Mouse (Mus musculus): ENCODE data around the gene Nfkbiz. TPM values are rescaled to one million over a fixed set of nuclear protein-coding genes. Genes with fewer than 3 reads are reported as not detected.

Gene Nfkbiz
- polyA plus RNA-seq, 1 experiment from 2014 or later: 4.2 TPM

GRCm38 (mm10) chr16:55816202-55816941, 22.3 kb downstream of the Nfkbiz start:
- H3K36me3 ChIP-seq: peaks cover 56% of the 10 kb centered on the region
- no peaks in the 10 kb centered on the region for H3K9me3 ChIP-seq
- H3K9ac ChIP-seq: no peak overlapping the region
- no peak overlapping the region for H3K27ac ChIP-seq
- no peak for ATAC-seq (ENCODE audit: insufficient number of reproducible peaks, insufficient read depth, low FRiP score, low TSS enrichment)
- H3K27me3 ChIP-seq: no peaks in the 10 kb centered on the region
- peaks cover 10% of the 10 kb centered on the region; the same call in 1 of the 2 replicates for H3K4me1 ChIP-seq
- no peak overlapping the region for H3K4me2 ChIP-seq (replicated peaks)
- no peak overlapping the region for H3K4me3 ChIP-seq
- 94% methylated on average over 13 of the region's 13 CpGs for WGBS

- Histone ChIP-seq H3K4me3 (no peak overlapping the region), H3K9me3 (no peaks in the 10 kb centered on the region), H3K9ac (no peak overlapping the region), H3K4me1 (peaks cover 10% of the 10 kb centered on the region; the same call in 1 of the 2 replicates), H3K36me3 (peaks cover 60% of the 10 kb centered on the region), H3K27me3 (no peaks in the 10 kb centered on the region), H3K4me2 (replicated peaks) (no peak overlapping the region), H3K27ac (no peak overlapping the region)
- 86% methylated on average over 14 of the region's 14 CpGs for whole genome bisulfite sequencing
- no peak for ATAC-seq (ENCODE audit: insufficient number of reproducible peaks, insufficient read depth, low FRiP score, low TSS enrichment)
Observed at GRCm38 (mm10) chr16:55815466-55815865, 23.2 kb downstream of the Nfkbiz start.

- peaks cover 9% of the 10 kb centered on the region; the same call in 1 of the 2 replicates for H3K4me1 ChIP-seq
- no peak overlapping the region for H3K4me3 ChIP-seq
- H3K9me3 ChIP-seq: no peaks in the 10 kb centered on the region
- H3K27ac ChIP-seq: no peak overlapping the region
- ATAC-seq (ENCODE audit: insufficient number of reproducible peaks, insufficient read depth, low FRiP score, low TSS enrichment): no peak
- H3K4me2 ChIP-seq (replicated peaks): no peak overlapping the region
- H3K27me3 ChIP-seq: no peaks in the 10 kb centered on the region
- H3K9ac ChIP-seq: no peak overlapping the region
- peaks cover 66% of the 10 kb centered on the region for H3K36me3 ChIP-seq
- WGBS: 93% methylated on average over 6 of the region's 6 CpGs
Observed at GRCm38 (mm10) chr16:55814686-55815085, 24.0 kb downstream of the Nfkbiz start.

GRCm38 (mm10) chr16:55813916-55814315, 24.8 kb downstream of the Nfkbiz start:
- no peak for ATAC-seq (ENCODE audit: insufficient number of reproducible peaks, insufficient read depth, low FRiP score, low TSS enrichment)
- Histone ChIP-seq H3K9me3 (no peaks in the 10 kb centered on the region), H3K36me3 (peaks cover 66% of the 10 kb centered on the region), H3K9ac (no peak overlapping the region), H3K27ac (no peak overlapping the region), H3K4me1 (0 out of 2 replicates have a peak, but pooled peaks cover 1% of the 10 kb centered on the region), H3K27me3 (no peaks in the 10 kb centered on the region), H3K4me3 (no peak overlapping the region), H3K4me2 (replicated peaks) (no peak overlapping the region)
- 71% methylated on average over 15 of the region's 15 CpGs for WGBS

- Histone ChIP-seq H3K27ac (no peak overlapping the region), H3K4me1 (peaks cover 2% of the 10 kb centered on the region; the same call in 1 of the 2 replicates), H3K9me3 (no peaks in the 10 kb centered on the region), H3K27me3 (no peaks in the 10 kb centered on the region), H3K36me3 (peaks cover 49% of the 10 kb centered on the region), H3K4me3 (no peak overlapping the region), H3K4me2 (replicated peaks) (no peak overlapping the region), H3K9ac (no peak overlapping the region)
- WGBS: 89% methylated on average over 6 of the region's 6 CpGs
- no peak for ATAC-seq (ENCODE audit: insufficient number of reproducible peaks, insufficient read depth, low FRiP score, low TSS enrichment)
Observed at GRCm38 (mm10) chr16:55811792-55812191, 26.9 kb downstream of the Nfkbiz start.

- Histone ChIP-seq H3K9me3 (no peaks in the 10 kb centered on the region), H3K9ac (no peak overlapping the region), H3K4me1 (peaks cover 2% of the 10 kb centered on the region; the same call in 1 of the 2 replicates), H3K4me2 (replicated peaks) (no peak overlapping the region), H3K27ac (no peak overlapping the region), H3K27me3 (no peaks in the 10 kb centered on the region), H3K4me3 (no peak overlapping the region), H3K36me3 (peaks cover 32% of the 10 kb centered on the region)
- 92% methylated on average over 9 of the region's 9 CpGs for WGBS
- no peak for ATAC-seq (ENCODE audit: insufficient number of reproducible peaks, insufficient read depth, low FRiP score, low TSS enrichment)
Observed at GRCm38 (mm10) chr16:55809779-55810514, 28.8 kb downstream of the Nfkbiz start.

- no peaks in the 10 kb centered on the region for H3K27me3 ChIP-seq
- WGBS: 94% methylated on average over 6 of the region's 6 CpGs
Observed at GRCm38 (mm10) chr16:55809345-55809744, 29.4 kb downstream of the Nfkbiz start.

GRCm38 (mm10) chr16:55807505-55807932, 31.2 kb downstream of the Nfkbiz start:
- no peak for ATAC-seq (ENCODE audit: insufficient number of reproducible peaks, insufficient read depth, low FRiP score, low TSS enrichment)

More at GRCm38 (mm10) chr16:55809345-55809744, 29.4 kb downstream of the Nfkbiz start:
- no peak overlapping the region for H3K4me2 ChIP-seq (replicated peaks)
- ATAC-seq (ENCODE audit: insufficient number of reproducible peaks, insufficient read depth, low FRiP score, low TSS enrichment): no peak
- no peak overlapping the region for H3K4me3 ChIP-seq
- no peaks in the 10 kb centered on the region for H3K9me3 ChIP-seq
- peaks cover 2% of the 10 kb centered on the region; the same call in 1 of the 2 replicates for H3K4me1 ChIP-seq
- H3K9ac ChIP-seq: no peak overlapping the region
- H3K27ac ChIP-seq: no peak overlapping the region
- peaks cover 26% of the 10 kb centered on the region for H3K36me3 ChIP-seq

GRCm38 (mm10) chr16:55804799-55805198, 33.9 kb downstream of the Nfkbiz start:
- H3K4me3 ChIP-seq: no peak overlapping the region
- no peaks in the 10 kb centered on the region for H3K36me3 ChIP-seq
- 89% methylated on average over 1 of the region's 1 CpGs for WGBS
- H3K4me1 ChIP-seq: peaks cover 2% of the 10 kb centered on the region; the same call in 1 of the 2 replicates
- H3K9ac ChIP-seq: no peak overlapping the region
- H3K27me3 ChIP-seq: no peaks in the 10 kb centered on the region
- no peak overlapping the region for H3K4me2 ChIP-seq (replicated peaks)
- H3K27ac ChIP-seq: no peak overlapping the region
- no peak for ATAC-seq (ENCODE audit: insufficient number of reproducible peaks, insufficient read depth, low FRiP score, low TSS enrichment)
- no peaks in the 10 kb centered on the region for H3K9me3 ChIP-seq

More at GRCm38 (mm10) chr16:55807505-55807932, 31.2 kb downstream of the Nfkbiz start:
- 21% methylated on average over 6 of the region's 6 CpGs for WGBS
- Histone ChIP-seq H3K27ac (no peak overlapping the region), H3K4me3 (no peak overlapping the region), H3K4me1 (peaks cover 2% of the 10 kb centered on the region; the same call in 1 of the 2 replicates), H3K4me2 (replicated peaks) (no peak overlapping the region), H3K27me3 (no peaks in the 10 kb centered on the region), H3K9me3 (no peaks in the 10 kb centered on the region), H3K36me3 (peaks cover 11% of the 10 kb centered on the region; the same call in 1 of the 2 replicates), H3K9ac (no peak overlapping the region)

- H3K9ac ChIP-seq: no peak overlapping the region
- ATAC-seq (ENCODE audit: insufficient number of reproducible peaks, insufficient read depth, low FRiP score, low TSS enrichment): no peak
- H3K27ac ChIP-seq: no peak overlapping the region
- no peaks in the 10 kb centered on the region for H3K36me3 ChIP-seq
- no peaks in the 10 kb centered on the region for H3K27me3 ChIP-seq
- H3K4me2 ChIP-seq (replicated peaks): no peak overlapping the region
- H3K9me3 ChIP-seq: no peaks in the 10 kb centered on the region
- no peak overlapping the region for H3K4me3 ChIP-seq
- 94% methylated on average over 1 of the region's 1 CpGs for WGBS
- H3K4me1 ChIP-seq: no peaks in the 10 kb centered on the region
Observed at GRCm38 (mm10) chr16:55801629-55802028, 37.1 kb downstream of the Nfkbiz start.

- Histone ChIP-seq H3K9me3 (no peaks in the 10 kb centered on the region), H3K36me3 (no peaks in the 10 kb centered on the region), H3K4me3 (no peak overlapping the region), H3K9ac (no peak overlapping the region), H3K27ac (no peak overlapping the region), H3K27me3 (no peaks in the 10 kb centered on the region), H3K4me2 (replicated peaks) (no peak overlapping the region), H3K4me1 (no peaks in the 10 kb centered on the region)
- 85% methylated on average over 7 of the region's 7 CpGs for WGBS
- ATAC-seq (ENCODE audit: insufficient number of reproducible peaks, insufficient read depth, low FRiP score, low TSS enrichment): no peak
Observed at GRCm38 (mm10) chr16:55798845-55799244, 39.9 kb downstream of the Nfkbiz start.

- Histone ChIP-seq H3K9me3 (no peaks in the 10 kb centered on the region), H3K4me2 (replicated peaks) (no peak overlapping the region), H3K27me3 (no peaks in the 10 kb centered on the region), H3K36me3 (no peaks in the 10 kb centered on the region), H3K27ac (no peak overlapping the region), H3K9ac (no peak overlapping the region), H3K4me1 (no peaks in the 10 kb centered on the region), H3K4me3 (no peak overlapping the region)
- no peak for ATAC-seq (ENCODE audit: insufficient number of reproducible peaks, insufficient read depth, low FRiP score, low TSS enrichment)
- 84% methylated on average over 7 of the region's 7 CpGs for WGBS
Observed at GRCm38 (mm10) chr16:55790326-55790725, 48.4 kb downstream of the Nfkbiz start.
